Mouse (Mus musculus) heart, postnatal 0 days (tissue): Measurements from ENCODE around the gene Iffo2. TPM values are rescaled to one million over a fixed set of nuclear protein-coding genes. Genes with fewer than 3 reads are reported as not detected.

ENCODE experiments used
- ATAC-seq: fragments of 200-750 bp; cut with Nextera tagmentation; 2 replicates; pipeline ENCODE4 v1.8.0; 2017; ENCODE audit warnings: low read depth, moderate number of reproducible peaks, moderate library complexity; ENCODE audit not compliant: insufficient read depth
- DNase-seq: peaks from one replicate; pipeline ENCODE4 v3.0.0-alpha.2; 2016; ENCODE audit warnings: low spot score
- H3K27ac ChIP-seq: fragments of 300-500 bp; sonication (generic); 2 replicates; pipeline ENCODE4 v1.5.1; 2014; ENCODE audit warnings: low read depth, mild to moderate bottlenecking
- H3K27me3 ChIP-seq: fragments of 300-500 bp; sonication (generic); 2 replicates; pipeline ENCODE4 v1.6.1; 2014; ENCODE audit warnings: low read length, mixed read lengths; ENCODE audit not compliant: control insufficient read depth, insufficient read depth
- H3K36me3 ChIP-seq: fragments of 300-500 bp; sonication (generic); replicated peaks from 2 replicates; pipeline ENCODE4 v1.6.1; 2014; ENCODE audit warnings: low read length, mixed read lengths; ENCODE audit not compliant: control insufficient read depth, insufficient read depth
- H3K4me1 ChIP-seq: fragments of 300-500 bp; sonication (generic); 2 replicates; pipeline ENCODE4 v1.6.1; 2014; ENCODE audit warnings: antibody characterized with exemption; ENCODE audit not compliant: control insufficient read depth, insufficient read depth
- H3K4me2 ChIP-seq: fragments of 300-500 bp; sonication (generic); 2 replicates; pipeline ENCODE4 v1.6.1; 2014; ENCODE audit warnings: low read depth, mild to moderate bottlenecking, low read length, moderate library complexity
- H3K4me3 ChIP-seq: fragments of 300-500 bp; sonication (generic); 2 replicates; pipeline ENCODE4 v1.5.1; 2014; ENCODE audit warnings: low read depth, low read length
- H3K9ac ChIP-seq: fragments of 300-500 bp; sonication (generic); replicated peaks from 2 replicates; pipeline ENCODE4 v1.6.1; 2014; ENCODE audit warnings: low read depth, low read length, mixed read lengths
- H3K9me3 ChIP-seq: fragments of 300-500 bp; sonication (generic); replicated peaks from 2 replicates; pipeline ENCODE4 v1.6.1; 2016; ENCODE audit warnings: low read length; ENCODE audit not compliant: control insufficient read depth
- CTCF ChIP-seq: IDR thresholded peaks from 2 replicates; pipeline ENCODE4 v1.5.1; 2016; ENCODE audit warnings: antibody characterized with exemption, control low read depth, low read depth
- EP300 ChIP-seq: IDR thresholded peaks from 2 replicates; pipeline ENCODE4 v1.6.1; 2016; ENCODE audit warnings: antibody characterized with exemption, low read depth
- WGBS: fragments of 180-500 bp; shearing (Covaris S2); extraction: QIAGEN DNeasy Blood & Tissue Kit; methylation state at CpG from one replicate; pipeline ENCODE4 v1.1.7; 2014; 5-methylcytosine and 5-hydroxymethylcytosine counted together
- polyA plus RNA-seq: library from polyadenylated mRNA; unstranded; fragments of >200 nt; fragmentation: Nextera tagmentation; extraction: Ambion mirVana; gene quantifications from 2 replicates; pipeline ENCODE4 v1.2.1, GENCODE M21; 2015
- total RNA-seq: library from RNA; depleted of rRNA; stranded (reverse); fragments of >200 nt; gene quantifications from 2 replicates; pipeline ENCODE4 v1.2.3, GENCODE M21; 2014; ENCODE audit warnings: low replicate concordance

The Iffo2 gene
- total and polyA plus RNA-seq, 2 experiments from 2014 or later, result 2.9 to 6.4 TPM

- Histone ChIP-seq H3K27ac (no peak overlapping the region), H3K4me3 (no peak overlapping the region), H3K9me3 (peaks cover 5% of the 10 kb centered on the region; the same call in 1 of the 2 replicates), H3K27me3 (no peaks in the 10 kb centered on the region), H3K4me2 (no peak overlapping the region), H3K9ac (no peak overlapping the region), H3K4me1 (no peaks in the 10 kb centered on the region), H3K36me3 (no peaks in the 10 kb centered on the region)
- no peak for TF ChIP-seq CTCF
- ATAC-seq, result no peak
- no peak for DNase-seq
- WGBS, result 71% methylated on average over 11 of the region's 11 CpGs
Measured at GRCm38 (mm10) chr4:139555235-139555634, 24.9 kb downstream of the Iffo2 start.

GRCm38 (mm10) chr4:139555951-139556350 is 25.6 kb downstream of the Iffo2 start:
- peak; percentile 83 for ATAC-seq
- no peak overlapping the region for H3K4me3 ChIP-seq

DNA sequence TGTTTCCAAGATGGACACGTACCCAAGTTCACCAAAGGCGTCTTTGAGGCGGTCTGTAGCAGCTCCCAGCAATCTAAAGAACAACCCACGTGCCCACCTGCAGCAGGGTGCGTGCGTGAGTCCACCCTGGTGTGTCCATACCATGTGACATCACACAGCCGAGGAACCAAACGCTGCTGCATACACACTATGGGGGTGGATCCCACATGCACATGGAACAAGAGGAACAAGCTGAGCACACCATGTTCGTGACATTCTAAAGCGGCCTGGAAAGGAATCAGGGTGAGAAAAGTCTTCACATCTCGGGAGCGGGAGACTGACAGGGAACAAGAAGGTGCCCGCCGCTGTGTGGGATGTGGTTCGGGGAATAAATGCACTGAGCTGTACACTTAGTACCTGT is 38.0 kb downstream of the Iffo2 start:
- ATAC-seq, result no peak
- no peak overlapping the region for H3K9ac ChIP-seq
- no peak overlapping the region for H3K27ac ChIP-seq
- H3K4me1 ChIP-seq, result no peaks in the 10 kb centered on the region
- 72% methylated on average over 15 of the region's 15 CpGs for WGBS
- H3K9me3 ChIP-seq, result no peaks in the 10 kb centered on the region
- peaks cover 7% of the 10 kb centered on the region; the same call in 1 of the 2 replicates for H3K27me3 ChIP-seq
- H3K4me3 ChIP-seq, result no peak overlapping the region
- H3K36me3 ChIP-seq, result no peaks in the 10 kb centered on the region
- no peak for DNase-seq
- H3K4me2 ChIP-seq, result no peak overlapping the region
- TF ChIP-seq CTCF (no peak), EP300 (no peak)

More at GRCm38 (mm10) chr4:139555951-139556350, 25.6 kb downstream of the Iffo2 start:
- Histone ChIP-seq H3K9ac (no peak overlapping the region), H3K27ac (no peak overlapping the region), H3K4me1 (no peaks in the 10 kb centered on the region), H3K4me2 (peak overlapping the region; percentile 28; the same call in 1 of the 2 replicates), H3K36me3 (no peaks in the 10 kb centered on the region), H3K9me3 (peaks cover 5% of the 10 kb centered on the region; the same call in 1 of the 2 replicates), H3K27me3 (no peaks in the 10 kb centered on the region)
- peak; percentile 76 for DNase-seq
- 27% methylated on average over 19 of the region's 19 CpGs for WGBS
- TF ChIP-seq EP300 (no peak), CTCF (no peak)

DNA sequence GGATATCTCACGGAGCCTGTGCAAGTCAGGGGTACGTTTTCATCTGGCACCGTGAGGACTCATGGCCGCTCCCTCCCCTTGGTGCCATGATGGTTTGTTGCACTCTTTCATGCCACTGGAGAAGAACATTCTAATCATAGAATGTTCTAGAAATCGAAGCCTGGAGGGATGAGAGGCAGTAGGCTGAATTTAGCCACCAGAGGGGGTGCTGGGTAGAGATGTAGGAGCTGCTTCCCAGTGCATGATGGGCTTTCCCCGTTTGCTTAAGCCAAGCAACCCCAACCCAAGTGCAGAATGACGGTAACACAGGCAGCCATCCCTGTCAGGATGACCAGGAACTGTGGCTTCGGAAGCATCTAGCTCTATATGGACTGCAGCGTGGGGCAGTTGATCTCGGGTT is 40.4 kb downstream of the Iffo2 start:
- DNase-seq (no peak), ATAC-seq (no peak)
- Histone ChIP-seq H3K36me3 (no peaks in the 10 kb centered on the region), H3K4me1 (peaks cover 4% of the 10 kb centered on the region; the same call in 1 of the 2 replicates), H3K4me3 (no peak overlapping the region), H3K9ac (no peak overlapping the region), H3K4me2 (no peak overlapping the region), H3K27ac (no peak overlapping the region), H3K9me3 (no peaks in the 10 kb centered on the region), H3K27me3 (peaks cover 7% of the 10 kb centered on the region; the same call in 1 of the 2 replicates)
- TF ChIP-seq CTCF (peak; percentile 37), EP300 (no peak)
- WGBS, result 70% methylated on average over 10 of the region's 10 CpGs

GRCm38 (mm10) chr4:139572928-139573512 is 42.7 kb downstream of the Iffo2 start:
- ATAC-seq (no peak), DNase-seq (no peak)
- 83% methylated on average over 12 of the region's 12 CpGs for WGBS
- H3K27ac ChIP-seq, result no peak overlapping the region
- H3K4me2 ChIP-seq, result no peak overlapping the region
- no peaks in the 10 kb centered on the region for H3K9me3 ChIP-seq
- no peak for TF ChIP-seq EP300
- TF ChIP-seq CTCF, result no peak
- H3K4me3 ChIP-seq, result no peak overlapping the region
- H3K9ac ChIP-seq, result no peak overlapping the region
- no peaks in the 10 kb centered on the region for H3K36me3 ChIP-seq
- peaks cover 10% of the 10 kb centered on the region; the same call in 1 of the 2 replicates for H3K4me1 ChIP-seq
- H3K27me3 ChIP-seq, result peaks cover 3% of the 10 kb centered on the region; the same call in 1 of the 2 replicates
